Mouse (Mus musculus) heart, postnatal 10 days (tissue): ENCODE data around the gene Snd1. TPM values are rescaled to one million over a fixed set of nuclear protein-coding genes. Genes with fewer than 3 reads are reported as not detected.

ENCODE experiments used
- DNase-seq, 2 experiments: peaks; one replicate each; pipeline ENCODE4 v3.0.0; 2021
- intact Hi-C: fragments of 180-260 bp; cut with DNase I; formaldehyde crosslinking; loops from one replicate; pipeline ENCODE4 v1.15.1; 2025
- total RNA-seq, 2 experiments: library from RNA; stranded (reverse); gene quantifications; 2 replicates each; pipeline ENCODE4 v1.2.3; 2021

Gene Snd1
- total RNA-seq, 2 experiments from 2014 or later = 91.2 to 105 TPM

- no peak for DNase-seq
- intact Hi-C loops = no loop called here
These were observed 401.6 kb downstream of the Snd1 start for GRCm38 (mm10) chr6:28876492-28876891.

- intact Hi-C loops = no loop called here
- no peak for DNase-seq
These were observed 403.2 kb downstream of the Snd1 start for GRCm38 (mm10) chr6:28877945-28878666.

- intact Hi-C loops = no loop called here
- DNase-seq = no peak
These were observed 404.4 kb downstream of the Snd1 start for GRCm38 (mm10) chr6:28879315-28879714.

GRCm38 (mm10) chr6:28880909-28881308 is 406.0 kb downstream of the Snd1 start:
- no peak for DNase-seq
- intact Hi-C loops = no loop called here

GRCm38 (mm10) chr6:28883518-28883917 is 408.6 kb downstream of the Snd1 start:
- intact Hi-C loops = no loop called here

GRCm38 (mm10) chr6:28886724-28887440 is 411.9 kb downstream of the Snd1 start:
- intact Hi-C loops = no loop called here
- DNase-seq = no peak

More at GRCm38 (mm10) chr6:28883518-28883917, 408.6 kb downstream of the Snd1 start:
- DNase-seq = peak; percentile 51 to 60

- intact Hi-C loops = loop anchor here (10.0 kb wide), 1 partner anchor 356 kb away; no protein-coding TSS in a partner anchor
- DNase-seq = no peak
These were observed 415.5 kb downstream of the Snd1 start for GRCm38 (mm10) chr6:28890426-28890825.

- DNase-seq = no peak
- intact Hi-C loops = loop anchor here (10.0 kb wide), 1 partner anchor 357 kb away; no protein-coding TSS in a partner anchor
These were observed 416.5 kb downstream of the Snd1 start for GRCm38 (mm10) chr6:28891480-28891879.

- intact Hi-C loops = loop anchor here (10.0 kb wide), 1 partner anchor 360 kb away; no protein-coding TSS in a partner anchor
- no peak for DNase-seq
These were observed 420.1 kb downstream of the Snd1 start for GRCm38 (mm10) chr6:28895004-28895515.

- intact Hi-C loops = loop anchor here (10.0 kb wide), 1 partner anchor 361 kb away; no protein-coding TSS in a partner anchor
- peak; percentile 20 to 44 for DNase-seq
These were observed 420.8 kb downstream of the Snd1 start for GRCm38 (mm10) chr6:28895726-28896125.

- intact Hi-C loops = loop anchor here (10.0 kb wide), 1 partner anchor 362 kb away; no protein-coding TSS in a partner anchor
- no peak for DNase-seq
These were observed 421.9 kb downstream of the Snd1 start for GRCm38 (mm10) chr6:28896762-28897320.

GRCm38 (mm10) chr6:28897326-28898085 is 422.6 kb downstream of the Snd1 start:
- intact Hi-C loops = loop anchor here (10.0 kb wide), 1 partner anchor 363 kb away; no protein-coding TSS in a partner anchor
- no peak for DNase-seq

GRCm38 (mm10) chr6:28898836-28899235 is 423.9 kb downstream of the Snd1 start:
- DNase-seq = peak; percentile 31 to 69
- intact Hi-C loops = loop anchor here (10.0 kb wide), 1 partner anchor 364 kb away; no protein-coding TSS in a partner anchor

GRCm38 (mm10) chr6:28902573-28902972 is 427.6 kb downstream of the Snd1 start:
- intact Hi-C loops = no loop called here
- no peak for DNase-seq

- intact Hi-C loops = no loop called here
- no peak for DNase-seq
These were observed 429.5 kb downstream of the Snd1 start for GRCm38 (mm10) chr6:28904417-28904816.

- DNase-seq = no peak
- intact Hi-C loops = no loop called here
These were observed 430.4 kb downstream of the Snd1 start for GRCm38 (mm10) chr6:28905301-28905700.

- intact Hi-C loops = no loop called here
These were observed 434.9 kb downstream of the Snd1 start for GRCm38 (mm10) chr6:28909866-28910265.

GRCm38 (mm10) chr6:28914981-28915380 is 440.0 kb downstream of the Snd1 start:
- no peak for DNase-seq
- intact Hi-C loops = no loop called here

More at GRCm38 (mm10) chr6:28909866-28910265, 434.9 kb downstream of the Snd1 start:
- DNase-seq = peak; percentile 25 to 37

- intact Hi-C loops = no loop called here
- no peak for DNase-seq
These were observed 441.7 kb downstream of the Snd1 start for GRCm38 (mm10) chr6:28916630-28917029.

- intact Hi-C loops = no loop called here
These were observed 444.4 kb downstream of the Snd1 start for GRCm38 (mm10) chr6:28919346-28919745.

More at GRCm38 (mm10) chr6:28919346-28919745, 444.4 kb downstream of the Snd1 start:
- DNase-seq = no peak
